Mouse (Mus musculus): ENCODE results near the gene Atp6v0e2. TPM values are rescaled to one million over a fixed set of nuclear protein-coding genes. Genes with fewer than 3 reads are reported as not detected.

Gene Atp6v0e2
- polyA plus RNA-seq (2012; rRNA removed) = 3.3 and 4.7 TPM in 2 replicates

DNA sequence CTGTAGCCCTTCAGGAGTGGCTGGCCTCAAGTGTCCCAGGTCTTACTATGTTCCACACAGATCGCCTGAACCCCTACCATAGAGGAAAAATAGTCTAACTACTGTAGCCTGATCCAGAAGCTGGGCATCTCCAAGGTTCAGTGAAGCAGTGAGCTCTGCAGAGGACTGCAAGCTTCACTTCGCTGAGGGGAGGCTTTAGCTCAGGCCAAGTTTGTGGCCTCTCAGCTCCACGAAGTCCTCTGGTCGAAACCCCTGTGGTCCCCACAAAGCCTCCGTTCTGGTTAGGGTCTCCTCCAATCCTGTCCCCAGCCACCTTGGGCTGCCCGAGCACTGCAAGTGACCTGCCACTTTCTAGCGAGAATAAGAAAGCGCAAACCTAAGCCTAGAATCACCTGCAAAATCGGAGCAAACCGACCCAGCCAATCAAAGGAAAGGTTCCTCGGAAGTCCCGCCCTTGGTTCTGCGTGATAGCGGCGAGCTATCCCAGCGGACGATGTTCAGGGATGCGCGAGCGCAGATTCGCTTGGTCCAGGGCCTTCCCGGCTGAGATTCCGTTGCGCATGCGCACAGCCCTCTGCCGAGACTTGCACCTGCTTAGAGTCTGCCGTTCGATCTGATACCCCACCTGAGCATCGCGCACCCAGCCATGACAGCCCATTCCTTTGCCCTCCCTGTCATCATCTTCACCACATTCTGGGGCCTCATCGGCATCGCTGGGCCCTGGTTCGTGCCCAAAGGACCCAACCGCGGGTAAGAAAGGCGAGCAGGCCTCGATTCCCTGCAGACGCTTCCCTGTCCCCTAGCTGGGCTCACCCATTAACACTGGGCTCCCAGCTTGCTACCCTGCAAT is at the start of gene Atp6v0e2:
Gene Atp6v0e2, plus strand, starts transcription at position 511 of the 850 bp plus-strand sequence.
- no peak within 1 kb of the TSS for H3K27ac ChIP-seq (ENCODE audit: control insufficient read depth, insufficient read depth, low read length)

DNA sequence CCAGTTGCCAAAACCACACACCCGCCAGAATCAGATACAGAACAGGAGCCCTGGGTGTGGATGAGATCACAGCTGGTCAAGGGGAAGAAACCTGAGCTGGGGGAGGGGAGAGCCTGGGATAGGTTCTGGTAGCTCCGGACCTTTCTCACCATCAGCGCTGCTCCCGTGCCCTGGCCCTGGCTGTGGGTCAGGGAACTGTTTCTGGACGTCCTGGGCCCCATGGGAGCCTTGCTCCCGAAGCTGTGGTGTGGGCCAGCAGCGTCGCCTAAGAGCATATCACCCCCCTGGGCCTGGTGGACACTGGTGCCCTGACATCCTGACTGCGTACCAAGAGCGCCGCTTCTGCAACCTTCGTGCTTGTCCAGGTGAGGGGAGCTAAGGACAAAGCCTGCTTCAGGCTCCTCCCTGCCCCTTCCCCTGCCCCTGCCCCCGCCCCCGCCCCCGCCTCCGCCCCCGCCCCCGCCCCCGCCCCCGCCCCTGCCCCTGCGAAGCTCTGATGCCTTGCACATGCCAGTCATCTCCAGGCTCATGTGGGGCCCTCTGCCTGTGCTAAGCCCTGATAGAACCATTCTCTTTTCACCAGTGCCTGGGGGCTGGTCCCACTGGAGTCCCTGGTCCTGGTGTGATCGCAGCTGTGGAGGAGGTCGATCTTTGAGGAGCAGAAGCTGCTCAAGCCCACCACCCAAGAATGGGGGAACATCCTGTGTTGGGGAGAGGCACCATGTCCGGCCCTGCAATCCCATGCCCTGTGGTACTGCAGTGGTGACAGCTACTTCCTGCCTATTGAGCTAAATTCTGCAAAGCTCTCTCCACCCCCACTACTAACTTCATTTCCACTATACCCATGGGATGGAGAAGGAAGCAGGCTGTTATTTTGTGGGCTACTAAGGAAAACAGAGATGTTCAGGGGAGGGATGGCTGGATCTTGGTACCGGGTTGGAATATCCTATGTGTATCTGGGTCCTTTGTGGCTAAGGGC is 49.4 kb upstream of the Atp6v0e2 start:
- DNase-seq = no peak
- WGBS = 15% methylated on average over 17 of the region's 25 CpGs
- Histone ChIP-seq H3K4me3 (ENCODE audit: control insufficient read depth, insufficient read depth, low read length) (no peak overlapping the region), H3K36me3 (ENCODE audit: control insufficient read depth, insufficient read depth, low read length) (no peaks in the 10 kb centered on the region), H3K27ac (ENCODE audit: control insufficient read depth, insufficient read depth, low read length) (no peak overlapping the region), H3K27me3 (ENCODE audit: control insufficient read depth, insufficient read depth, low read length) (no peaks in the 10 kb centered on the region), H3K4me1 (replicated peaks; ENCODE audit: control insufficient read depth, insufficient read depth, low read length) (peaks cover 2% of the 10 kb centered on the region)
- TF ChIP-seq POLR2A (IDR thresholded peaks at IDR 0.05; ENCODE audit: control insufficient read depth, extremely low read depth, insufficient read depth, low read length, poor library complexity) = no peak
- no peak for TF ChIP-seq CTCF (IDR thresholded peaks at IDR 0.05; ENCODE audit: borderline replicate concordance, control insufficient read depth, extremely low read depth, insufficient read depth, low read length, poor library complexity)

More for the DNA sequence above, at the start of gene Atp6v0e2:
- no peak for TF ChIP-seq CTCF (IDR thresholded peaks at IDR 0.05; ENCODE audit: borderline replicate concordance, control insufficient read depth, extremely low read depth, insufficient read depth, low read length, poor library complexity)
- no peak for TF ChIP-seq POLR2A (IDR thresholded peaks at IDR 0.05; ENCODE audit: control insufficient read depth, extremely low read depth, insufficient read depth, low read length, poor library complexity)
- no peak for DNase-seq
- no peaks in the 10 kb centered on the region for H3K36me3 ChIP-seq (ENCODE audit: control insufficient read depth, insufficient read depth, low read length)
- 70% methylated on average over 38 of the region's 38 CpGs for WGBS
- no peak within 1 kb of the TSS for H3K4me3 ChIP-seq (ENCODE audit: control insufficient read depth, insufficient read depth, low read length)
- no peaks in the 10 kb centered on the region for H3K4me1 ChIP-seq (replicated peaks; ENCODE audit: control insufficient read depth, insufficient read depth, low read length)
- H3K27me3 ChIP-seq (ENCODE audit: control insufficient read depth, insufficient read depth, low read length) = no peaks in the 10 kb centered on the region

DNA sequence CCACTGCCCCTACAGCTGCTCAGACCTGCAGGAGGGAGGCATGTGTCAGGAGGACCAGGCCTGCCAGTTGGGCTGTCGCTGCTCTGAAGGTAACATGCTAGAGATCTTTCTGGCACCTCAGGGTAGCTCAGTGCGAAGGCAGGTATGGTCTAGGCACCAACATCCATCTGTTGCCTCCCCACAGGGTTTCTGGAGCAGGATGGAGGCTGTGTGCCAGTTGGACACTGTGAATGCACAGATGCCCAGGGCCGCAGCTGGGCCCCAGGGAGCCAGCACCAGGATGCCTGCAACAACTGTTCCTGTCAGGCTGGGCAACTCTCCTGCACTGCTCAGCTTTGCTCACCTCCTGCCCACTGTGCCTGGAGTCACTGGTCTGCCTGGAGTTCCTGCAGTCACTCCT is 47.7 kb upstream of the Atp6v0e2 start:
- no peak for DNase-seq
- Histone ChIP-seq H3K27me3 (ENCODE audit: control insufficient read depth, insufficient read depth, low read length) (no peaks in the 10 kb centered on the region), H3K36me3 (ENCODE audit: control insufficient read depth, insufficient read depth, low read length) (no peaks in the 10 kb centered on the region), H3K27ac (ENCODE audit: control insufficient read depth, insufficient read depth, low read length) (no peak overlapping the region), H3K4me3 (ENCODE audit: control insufficient read depth, insufficient read depth, low read length) (no peak overlapping the region), H3K4me1 (replicated peaks; ENCODE audit: control insufficient read depth, insufficient read depth, low read length) (peaks cover 2% of the 10 kb centered on the region)
- no peak for TF ChIP-seq POLR2A (IDR thresholded peaks at IDR 0.05; ENCODE audit: control insufficient read depth, extremely low read depth, insufficient read depth, low read length, poor library complexity)
- 89% methylated on average over 3 of the region's 3 CpGs for WGBS

DNA sequence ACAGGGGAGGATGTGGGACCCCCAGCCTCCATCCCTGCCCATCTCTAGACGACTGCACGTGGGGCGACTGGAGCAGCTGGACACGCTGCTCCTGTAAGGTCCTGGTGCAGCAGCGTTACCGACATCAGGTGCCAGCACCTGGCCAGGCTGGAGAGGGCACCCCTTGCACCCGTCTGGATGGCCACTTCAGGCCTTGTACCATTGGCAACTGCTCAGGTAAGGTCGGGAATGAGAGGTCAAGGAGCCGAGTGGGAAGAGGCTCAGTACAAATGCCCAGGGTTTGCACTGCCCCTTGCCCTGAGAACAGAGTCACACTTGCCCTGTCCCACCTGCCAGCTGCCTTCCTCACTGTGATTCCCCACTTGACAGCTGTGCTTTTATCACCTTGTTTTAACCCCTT is 46.1 kb upstream of the Atp6v0e2 start:
- H3K4me1 ChIP-seq (replicated peaks; ENCODE audit: control insufficient read depth, insufficient read depth, low read length) = peaks cover 2% of the 10 kb centered on the region
- H3K36me3 ChIP-seq (ENCODE audit: control insufficient read depth, insufficient read depth, low read length) = no peaks in the 10 kb centered on the region
- H3K27ac ChIP-seq (ENCODE audit: control insufficient read depth, insufficient read depth, low read length) = no peak overlapping the region
- no peak for DNase-seq
- TF ChIP-seq CTCF (IDR thresholded peaks at IDR 0.05; ENCODE audit: borderline replicate concordance, control insufficient read depth, extremely low read depth, insufficient read depth, low read length, poor library complexity) = no peak
- no peak for TF ChIP-seq POLR2A (IDR thresholded peaks at IDR 0.05; ENCODE audit: control insufficient read depth, extremely low read depth, insufficient read depth, low read length, poor library complexity)
- no peaks in the 10 kb centered on the region for H3K27me3 ChIP-seq (ENCODE audit: control insufficient read depth, insufficient read depth, low read length)
- 67% methylated on average over 9 of the region's 9 CpGs for WGBS
- H3K4me3 ChIP-seq (ENCODE audit: control insufficient read depth, insufficient read depth, low read length) = no peak overlapping the region

DNA sequence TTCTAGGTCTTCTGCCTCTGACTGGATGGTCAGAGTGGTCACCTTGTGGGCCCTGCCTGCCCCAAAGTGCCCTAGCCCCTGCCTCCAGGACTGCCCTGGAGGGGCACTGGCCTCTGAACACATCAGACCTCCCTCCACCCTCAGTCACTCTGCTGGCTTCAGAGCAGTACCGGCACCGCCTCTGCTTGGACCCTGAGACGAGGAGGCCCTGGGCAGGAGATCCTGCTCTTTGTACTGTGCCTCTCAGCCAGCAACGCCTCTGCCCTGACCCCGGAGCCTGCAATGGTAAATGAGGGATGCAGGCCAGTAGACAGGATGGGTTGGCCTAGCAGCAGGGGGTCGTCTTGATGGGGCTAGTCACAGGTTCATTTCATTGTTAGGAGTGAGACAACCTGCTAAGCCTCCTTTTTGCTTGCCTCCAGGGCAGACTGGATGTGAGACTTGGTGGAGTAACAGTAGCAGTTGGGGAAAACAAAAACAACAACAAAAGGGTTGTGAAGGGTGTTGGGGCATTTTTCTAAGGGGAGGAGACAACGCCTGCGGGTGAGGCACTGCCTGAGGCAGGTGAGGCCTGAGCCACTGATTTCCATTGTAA is 44.2 kb upstream of the Atp6v0e2 start:
- H3K27me3 ChIP-seq (ENCODE audit: control insufficient read depth, insufficient read depth, low read length) = no peaks in the 10 kb centered on the region
- no peak for TF ChIP-seq CTCF (IDR thresholded peaks at IDR 0.05; ENCODE audit: borderline replicate concordance, control insufficient read depth, extremely low read depth, insufficient read depth, low read length, poor library complexity)
- no peak for TF ChIP-seq POLR2A (IDR thresholded peaks at IDR 0.05; ENCODE audit: control insufficient read depth, extremely low read depth, insufficient read depth, low read length, poor library complexity)
- H3K27ac ChIP-seq (ENCODE audit: control insufficient read depth, insufficient read depth, low read length) = no peak overlapping the region
- H3K4me3 ChIP-seq (ENCODE audit: control insufficient read depth, insufficient read depth, low read length) = no peak overlapping the region
- WGBS = 91% methylated on average over 8 of the region's 8 CpGs
- no peak for DNase-seq
- H3K4me1 ChIP-seq (replicated peaks; ENCODE audit: control insufficient read depth, insufficient read depth, low read length) = peaks cover under 1% of the 10 kb centered on the region; the same call in 1 of the 2 replicates
- no peaks in the 10 kb centered on the region for H3K36me3 ChIP-seq (ENCODE audit: control insufficient read depth, insufficient read depth, low read length)

DNA sequence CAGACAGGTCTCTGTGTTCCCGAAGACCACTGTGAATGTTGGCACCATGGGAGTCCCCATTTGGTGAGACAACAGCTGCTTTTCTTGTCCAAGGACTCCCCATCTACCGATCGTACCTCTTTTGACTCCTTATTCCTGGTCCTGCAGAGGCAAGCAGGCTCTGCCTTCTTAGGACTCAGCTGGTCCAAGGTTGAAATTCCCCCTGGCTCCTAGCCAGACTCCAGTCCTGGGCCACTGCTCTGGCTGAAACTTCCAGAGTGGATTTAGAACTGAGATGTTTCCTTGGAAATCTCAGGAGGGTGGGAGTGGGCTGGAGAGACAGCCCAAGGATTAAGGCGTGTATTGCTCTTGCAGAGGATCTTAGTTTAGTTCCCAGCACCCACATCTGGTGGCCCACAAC is 39.9 kb upstream of the Atp6v0e2 start:
- Histone ChIP-seq H3K27me3 (ENCODE audit: control insufficient read depth, insufficient read depth, low read length) (no peaks in the 10 kb centered on the region), H3K4me1 (replicated peaks; ENCODE audit: control insufficient read depth, insufficient read depth, low read length) (no peaks in the 10 kb centered on the region), H3K36me3 (ENCODE audit: control insufficient read depth, insufficient read depth, low read length) (no peaks in the 10 kb centered on the region), H3K27ac (ENCODE audit: control insufficient read depth, insufficient read depth, low read length) (no peak overlapping the region), H3K4me3 (ENCODE audit: control insufficient read depth, insufficient read depth, low read length) (no peak overlapping the region)
- DNase-seq = no peak
- no peak for TF ChIP-seq CTCF (IDR thresholded peaks at IDR 0.05; ENCODE audit: borderline replicate concordance, control insufficient read depth, extremely low read depth, insufficient read depth, low read length, poor library complexity)
- TF ChIP-seq POLR2A (IDR thresholded peaks at IDR 0.05; ENCODE audit: control insufficient read depth, extremely low read depth, insufficient read depth, low read length, poor library complexity) = no peak
- WGBS = 98% methylated on average over 4 of the region's 4 CpGs
